Mouse (Mus musculus) embryo, embryonic 10.5 days (tissue): ENCODE results near the gene Zfp787.
"Not testable (repeated sequence)": the region's sequence is repeated elsewhere in the genome, so short reads cannot be mapped to it uniquely, and the experiment has no call there.

Source experiments
- DNase-seq: peaks from one replicate; pipeline ENCODE4 v3.0.0-alpha.2; 2015; ENCODE audit warnings: low spot score

Gene Zfp787

GRCm38 (mm10) chr7:6162172-6162571 lies 6.4 kb upstream of the Zfp787 start:
- DNase-seq = no peak

- no peak for DNase-seq
These were observed 5.7 kb upstream of the Zfp787 start for GRCm38 (mm10) chr7:6161541-6161940.

- DNase-seq = no peak
These were observed 3.8 kb upstream of the Zfp787 start for GRCm38 (mm10) chr7:6159604-6160003.

GRCm38 (mm10) chr7:6157479-6157878 lies 1.7 kb upstream of the Zfp787 start:
- DNase-seq = no peak

GRCm38 (mm10) chr7:6156901-6157472 lies 1.2 kb upstream of the Zfp787 start:
- no peak for DNase-seq

GRCm38 (mm10) chr7:6155031-6155872 lies 545 bp downstream of the Zfp787 start:
- peak; percentile 83 for DNase-seq

- no peak for DNase-seq
These were observed 1.6 kb downstream of the Zfp787 start for GRCm38 (mm10) chr7:6154164-6154563.

- DNase-seq = no peak
These were observed 2.7 kb downstream of the Zfp787 start for GRCm38 (mm10) chr7:6153131-6153530.

- DNase-seq = no peak
These were observed 3.8 kb downstream of the Zfp787 start for GRCm38 (mm10) chr7:6152036-6152435.

GRCm38 (mm10) chr7:6151266-6151665 lies 4.5 kb downstream of the Zfp787 start:
- no peak for DNase-seq

- no peak for DNase-seq
These were observed 8.1 kb downstream of the Zfp787 start for GRCm38 (mm10) chr7:6147688-6148087.

- no peak for DNase-seq
These were observed 8.8 kb downstream of the Zfp787 start for GRCm38 (mm10) chr7:6146982-6147325.

GRCm38 (mm10) chr7:6146194-6146981 lies 9.4 kb downstream of the Zfp787 start:
- no peak for DNase-seq

- no peak for DNase-seq
These were observed 10.2 kb downstream of the Zfp787 start for GRCm38 (mm10) chr7:6145423-6146188.

- no peak for DNase-seq
These were observed 11.7 kb downstream of the Zfp787 start for GRCm38 (mm10) chr7:6143991-6144531.

GRCm38 (mm10) chr7:6139295-6139694 lies 16.5 kb downstream of the Zfp787 start:
- DNase-seq = no peak

- DNase-seq = no peak
These were observed 19.3 kb downstream of the Zfp787 start for GRCm38 (mm10) chr7:6136497-6136896.

- no peak for DNase-seq
These were observed 23.2 kb downstream of the Zfp787 start for GRCm38 (mm10) chr7:6132646-6133045.

- DNase-seq = peak; percentile 22
These were observed 25.5 kb downstream of the Zfp787 start for GRCm38 (mm10) chr7:6130346-6130745.

- DNase-seq = peak; percentile 87
These were observed 28.9 kb downstream of the Zfp787 start for GRCm38 (mm10) chr7:6126690-6127448.

- DNase-seq = not testable (repeated sequence)
These were observed 34.7 kb downstream of the Zfp787 start for GRCm38 (mm10) chr7:6121128-6121527.
